Mouse (Mus musculus) ES-Bruce4 (cell line): Measurements from ENCODE around the gene Pcnt. TPM values are rescaled to one million over a fixed set of nuclear protein-coding genes. Genes with fewer than 3 reads are reported as not detected.

ENCODE experiments used
- H3K27ac ChIP-seq: 2 replicates; pipeline ENCODE4 v1.5.1; 2012; ENCODE audit warnings: low read length, inconsistent platforms; ENCODE audit not compliant: insufficient read depth
- H3K27me3 ChIP-seq: 2 replicates; pipeline ENCODE4 v1.6.1; 2012; ENCODE audit warnings: mild to moderate bottlenecking, low read length, inconsistent platforms; ENCODE audit not compliant: control insufficient read depth, poor library complexity, insufficient read depth, severe bottlenecking
- H3K36me3 ChIP-seq: 2 replicates; pipeline ENCODE4 v1.6.1; 2012; ENCODE audit warnings: inconsistent platforms, mild to moderate bottlenecking, low read length, moderate library complexity; ENCODE audit not compliant: control insufficient read depth, poor library complexity, insufficient read depth, severe bottlenecking
- H3K4me1 ChIP-seq: one replicate; pipeline ENCODE4 v1.8.1; 2011; ENCODE audit warnings: low read length; ENCODE audit not compliant: control insufficient read depth, insufficient read depth
- H3K4me3 ChIP-seq: 2 replicates; pipeline ENCODE4 v1.5.1; 2011; ENCODE audit warnings: low read depth, mild to moderate bottlenecking, low read length
- H3K9ac ChIP-seq: 2 replicates; pipeline ENCODE4 v1.6.1; 2012; ENCODE audit warnings: low read depth, mild to moderate bottlenecking, inconsistent platforms; ENCODE audit not compliant: poor library complexity, severe bottlenecking
- H3K9me3 ChIP-seq: replicated peaks from 2 replicates; pipeline ENCODE4 v1.6.1; 2012; ENCODE audit warnings: mild to moderate bottlenecking, low read length, inconsistent platforms; ENCODE audit not compliant: control insufficient read depth, poor library complexity, insufficient read depth, severe bottlenecking
- CTCF ChIP-seq: IDR thresholded peaks from one replicate; pipeline ENCODE4 v1.8.1; 2011; ENCODE audit warnings: low read depth, low read length
- EP300 ChIP-seq: IDR thresholded peaks from 2 replicates; pipeline ENCODE4 v1.6.1; 2011; ENCODE audit warnings: low read depth, low read length; ENCODE audit not compliant: insufficient read depth
- POLR2A ChIP-seq: IDR thresholded peaks from one replicate; pipeline ENCODE4 v1.8.1; 2011; ENCODE audit warnings: low read length; ENCODE audit not compliant: insufficient read depth
- polyA plus RNA-seq: library from polyadenylated mRNA; stranded (reverse); fragments of >200 nt; gene quantifications from 2 replicates; pipeline ENCODE4 v1.2.4, GENCODE M21; 2011; ENCODE audit warnings: low read depth; ENCODE audit not compliant: missing spikeins, insufficient read depth, insufficient read length

The Pcnt gene
- polyA plus RNA-seq, 1 experiment = 42.2 TPM

DNA sequence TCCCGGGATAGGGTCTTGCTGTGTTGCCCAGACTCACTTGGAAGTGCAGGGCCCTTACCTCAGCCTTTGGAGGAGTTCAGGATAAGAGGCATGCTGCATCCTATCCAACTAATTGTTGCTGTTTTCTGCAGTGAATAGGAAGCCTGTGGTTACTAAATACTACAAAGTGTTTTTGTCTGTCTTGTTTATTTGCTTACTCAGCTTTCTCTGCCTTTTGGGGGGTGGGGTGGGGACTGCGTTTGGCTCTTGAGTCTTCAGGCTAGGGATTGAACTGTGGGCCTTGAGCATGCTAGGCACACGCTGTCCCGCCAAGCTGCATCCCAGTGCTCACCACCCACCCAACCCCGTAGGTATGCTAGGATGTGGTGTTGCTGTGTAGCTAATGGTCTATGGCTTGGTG lies 31.2 kb upstream of the Pcnt start:
- no peaks in the 10 kb centered on the region for H3K27me3 ChIP-seq
- H3K4me3 ChIP-seq = no peak overlapping the region
- H3K9me3 ChIP-seq = no peaks in the 10 kb centered on the region
- H3K27ac ChIP-seq = no peak overlapping the region
- H3K36me3 ChIP-seq = peaks cover 49% of the 10 kb centered on the region
- no peak overlapping the region for H3K9ac ChIP-seq
- no peaks in the 10 kb centered on the region for H3K4me1 ChIP-seq
- TF ChIP-seq POLR2A = no peak
- TF ChIP-seq CTCF = no peak
- no peak for TF ChIP-seq EP300

- H3K36me3 ChIP-seq = peaks cover 20% of the 10 kb centered on the region
- H3K9me3 ChIP-seq = no peaks in the 10 kb centered on the region
- TF ChIP-seq CTCF (no peak), POLR2A (no peak), EP300 (no peak)
- peak within 1 kb of the TSS; percentile 79 for H3K9ac ChIP-seq
- peak within 1 kb of the TSS; percentile 89 for H3K4me3 ChIP-seq
- H3K27ac ChIP-seq = no peak within 1 kb of the TSS
- no peaks in the 10 kb centered on the region for H3K4me1 ChIP-seq
- H3K27me3 ChIP-seq = no peaks in the 10 kb centered on the region
Measured at GRCm38 (mm10) chr10:76468203-76469162, 25.9 kb upstream of the Pcnt start, which contains the start of the genes Mcm3ap and Ybey. Mcm3ap (plus strand) TSS chr10:76468927. Ybey (minus strand) TSS chr10:76469114.

- H3K27ac ChIP-seq = peak overlapping the region; percentile 26; the same call in 1 of the 2 replicates
- H3K4me1 ChIP-seq = peaks cover 5% of the 10 kb centered on the region
- no peak for TF ChIP-seq POLR2A
- TF ChIP-seq CTCF = no peak
- TF ChIP-seq EP300 = no peak
- peak overlapping the region; percentile 65 for H3K4me3 ChIP-seq
- peaks cover 14% of the 10 kb centered on the region for H3K9me3 ChIP-seq
- no peaks in the 10 kb centered on the region for H3K36me3 ChIP-seq
- no peaks in the 10 kb centered on the region for H3K27me3 ChIP-seq
- peak overlapping the region; percentile 61 for H3K9ac ChIP-seq
Measured at GRCm38 (mm10) chr10:76462721-76463120, 20.1 kb upstream of the Pcnt start.

DNA sequence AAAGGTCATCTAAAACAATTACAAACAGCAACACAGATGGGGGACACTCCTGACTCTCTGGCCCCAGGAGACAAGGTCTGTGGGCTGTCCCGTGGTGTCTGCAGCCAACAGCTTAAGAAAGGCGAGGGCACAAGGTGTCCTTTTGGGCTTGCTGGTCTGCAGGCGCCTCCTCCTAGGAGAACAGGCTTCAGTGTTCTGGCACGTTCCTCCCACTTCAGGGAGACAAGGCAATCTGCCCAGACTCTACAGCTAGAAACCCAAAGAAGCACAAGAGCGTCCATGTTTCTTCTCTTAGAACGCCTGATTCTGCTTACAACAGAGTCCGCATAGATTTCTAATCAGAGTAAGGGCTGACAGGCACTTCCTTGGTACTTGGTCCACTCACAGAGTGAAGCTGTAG lies 19.7 kb upstream of the Pcnt start:
- no peak for TF ChIP-seq EP300
- no peak for TF ChIP-seq CTCF
- TF ChIP-seq POLR2A = no peak
- Histone ChIP-seq H3K9me3 (peaks cover 14% of the 10 kb centered on the region), H3K27ac (peak overlapping the region; percentile 26; the same call in 1 of the 2 replicates), H3K27me3 (no peaks in the 10 kb centered on the region), H3K36me3 (no peaks in the 10 kb centered on the region), H3K4me1 (peaks cover 5% of the 10 kb centered on the region), H3K4me3 (peak overlapping the region; percentile 18; the same call in 1 of the 2 replicates), H3K9ac (0 out of 2 replicates have a peak overlapping the region, but pooled peaks have one; percentile 31)

DNA sequence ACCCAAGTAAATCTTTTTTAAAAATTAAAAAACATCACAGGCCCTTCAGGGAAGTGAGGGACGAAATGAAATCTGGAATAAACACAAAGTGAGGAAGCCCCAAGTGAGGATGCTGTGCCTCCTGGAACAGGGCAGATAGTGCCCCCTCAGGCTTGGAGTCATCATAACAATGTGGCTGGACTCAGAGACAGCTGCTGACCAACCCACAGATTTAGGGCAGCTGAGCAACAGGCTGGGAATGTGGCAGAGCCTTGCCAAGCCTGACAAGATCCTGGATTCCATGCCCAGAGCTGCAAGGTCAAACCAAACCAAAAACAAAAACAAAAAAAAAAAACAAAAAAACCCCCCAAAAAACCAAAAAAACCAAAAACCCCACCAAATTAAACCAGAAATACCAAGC lies 18.7 kb upstream of the Pcnt start:
- H3K4me3 ChIP-seq = no peak overlapping the region
- H3K27me3 ChIP-seq = no peaks in the 10 kb centered on the region
- H3K4me1 ChIP-seq = peaks cover 5% of the 10 kb centered on the region
- TF ChIP-seq CTCF = no peak
- TF ChIP-seq POLR2A = no peak
- TF ChIP-seq EP300 = no peak
- no peaks in the 10 kb centered on the region for H3K36me3 ChIP-seq
- no peak overlapping the region for H3K27ac ChIP-seq
- no peak overlapping the region for H3K9ac ChIP-seq
- peaks cover 14% of the 10 kb centered on the region for H3K9me3 ChIP-seq

DNA sequence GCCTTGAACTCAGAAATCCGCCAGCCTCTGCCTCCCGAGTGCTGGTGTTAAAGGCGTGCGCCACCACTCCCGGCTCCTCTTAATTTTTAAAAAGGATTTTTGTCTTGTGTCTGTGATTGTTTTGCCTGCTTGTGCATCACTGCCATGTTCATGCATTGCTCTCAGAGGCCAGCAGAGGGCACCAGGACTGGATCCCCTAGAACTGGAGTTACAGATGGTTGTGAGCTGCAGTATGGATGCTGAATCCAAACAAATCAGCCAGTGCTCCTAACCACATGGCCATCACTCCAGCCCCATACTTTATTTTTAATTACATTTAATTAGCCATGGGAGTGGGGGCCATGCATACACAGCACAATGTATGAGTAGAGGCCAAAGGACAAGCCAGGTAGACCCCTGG lies 12.7 kb upstream of the Pcnt start:
- Histone ChIP-seq H3K36me3 (no peaks in the 10 kb centered on the region), H3K9me3 (peaks cover 10% of the 10 kb centered on the region; the same call in 1 of the 2 replicates), H3K9ac (no peak overlapping the region), H3K4me3 (no peak overlapping the region), H3K4me1 (no peaks in the 10 kb centered on the region), H3K27ac (no peak overlapping the region), H3K27me3 (no peaks in the 10 kb centered on the region)
- no peak for TF ChIP-seq POLR2A
- TF ChIP-seq CTCF = peak; percentile 77
- TF ChIP-seq EP300 = no peak
